Mouse (Mus musculus): Measurements from ENCODE around the gene Klk1b3.

Gene Klk1b3

GRCm38 (mm10) chr7:44250732-44251275 lies 52.8 kb downstream of the Klk1b3 start:
- in situ Hi-C loops (cut with MboI, MseI), result loop anchor here in 1 of 2 experiments (10.0 kb wide), 1 partner anchor 806 kb away; the partner anchor contains the start of genes Cldnd2, Etfb and Gm45233
